Mouse (Mus musculus): ENCODE results near the gene Lilra6.
"Not testable (repeated sequence)": the region's sequence is repeated elsewhere in the genome, so short reads cannot be mapped to it uniquely, and the experiment has no call there.

Lilra6 gene

GRCm38 (mm10) chr7:3915387-3915786 is at the start of gene Lilra6:
Gene Lilra6 (minus strand): TSS chr7:3915503.
- DNase-seq (ENCODE audit: extremely low spot score, low read depth, low spot score) = not testable (repeated sequence)

- DNase-seq (ENCODE audit: extremely low spot score, low read depth, low spot score) = no peak
These were observed 46.7 kb upstream of the Lilra6 start for GRCm38 (mm10) chr7:3962017-3962416.

- no peak for DNase-seq (ENCODE audit: extremely low spot score, low read depth, low spot score)
These were observed 42.1 kb upstream of the Lilra6 start for GRCm38 (mm10) chr7:3957387-3957786.

- no peak for DNase-seq (ENCODE audit: extremely low spot score, low read depth, low spot score)
These were observed 33.9 kb upstream of the Lilra6 start for GRCm38 (mm10) chr7:3949159-3949558.

GRCm38 (mm10) chr7:3948223-3948622 is 32.9 kb upstream of the Lilra6 start:
- DNase-seq (ENCODE audit: extremely low spot score, low read depth, low spot score) = no peak

GRCm38 (mm10) chr7:3946117-3946516 is 30.8 kb upstream of the Lilra6 start:
- no peak for DNase-seq (ENCODE audit: extremely low spot score, low read depth, low spot score)

- no peak for DNase-seq (ENCODE audit: extremely low spot score, low read depth, low spot score)
These were observed 25.6 kb upstream of the Lilra6 start for GRCm38 (mm10) chr7:3940915-3941314.

GRCm38 (mm10) chr7:3939866-3940525 is 24.7 kb upstream of the Lilra6 start:
- DNase-seq (ENCODE audit: extremely low spot score, low read depth, low spot score) = no peak

- DNase-seq (ENCODE audit: extremely low spot score, low read depth, low spot score) = not testable (repeated sequence)
These were observed 20.2 kb upstream of the Lilra6 start for GRCm38 (mm10) chr7:3935473-3935872.

GRCm38 (mm10) chr7:3903704-3904103 is 11.6 kb downstream of the Lilra6 start:
- DNase-seq (ENCODE audit: extremely low spot score, low read depth, low spot score) = no peak

GRCm38 (mm10) chr7:3898036-3898590 is 17.2 kb downstream of the Lilra6 start, which contains the start of gene Gm14548:
Gene Gm14548 (minus strand): TSS chr7:3898120.
- DNase-seq (ENCODE audit: extremely low spot score, low read depth, low spot score) = not testable (repeated sequence)

GRCm38 (mm10) chr7:3875032-3875431 is 40.3 kb downstream of the Lilra6 start:
- DNase-seq (ENCODE audit: extremely low spot score, low read depth, low spot score) = not testable (repeated sequence)

Measured in hindlimb bud, embryonic 11.5 days (tissue).